Mouse (Mus musculus): ENCODE data around the gene Gas8.

- TF ChIP-seq CTCF (IDR thresholded peaks at IDR 0.05; ENCODE audit: borderline replicate concordance, control insufficient read depth, extremely low read depth, insufficient read depth, low read length, poor library complexity), result no peak
- no peak for TF ChIP-seq POLR2A (IDR thresholded peaks at IDR 0.05; ENCODE audit: control insufficient read depth, extremely low read depth, insufficient read depth, low read length, poor library complexity)
Measured at GRCm38 (mm10) chr8:123516596-123516995, 2.0 kb upstream of the Gas8 start.
